Mouse (Mus musculus): ENCODE results near the gene Rec114. TPM values are rescaled to one million over a fixed set of nuclear protein-coding genes. Genes with fewer than 3 reads are reported as not detected.

The Rec114 gene
- polyA plus RNA-seq, 1 experiment from 2014 or later = 23.2 TPM

GRCm38 (mm10) chr9:58649265-58649626, 94.5 kb downstream of the Rec114 start:
- Histone ChIP-seq H3K27me3 (no peaks in the 10 kb centered on the region), H3K9ac (no peak overlapping the region), H3K9me3 (replicated peaks) (no peaks in the 10 kb centered on the region), H3K4me2 (no peak overlapping the region), H3K4me1 (replicated peaks) (peaks cover 34% of the 10 kb centered on the region), H3K4me3 (replicated peaks) (no peak overlapping the region), H3K36me3 (replicated peaks) (peaks cover 91% of the 10 kb centered on the region), H3K27ac (replicated peaks) (peak overlapping the region; percentile 55)
- ATAC-seq (ENCODE audit: insufficient read depth) = 0 out of 2 replicates have a peak, but pooled peaks have one; percentile 15
- 44% methylated on average over 4 of the region's 4 CpGs for WGBS (ENCODE audit: insufficient replicate concordance)

GRCm38 (mm10) chr9:58648406-58649264, 95.1 kb downstream of the Rec114 start:
- peak; percentile 78 for ATAC-seq (ENCODE audit: insufficient read depth)
- 75% methylated on average over 6 of the region's 6 CpGs for WGBS (ENCODE audit: insufficient replicate concordance)
- peak overlapping the region; percentile 55 for H3K27ac ChIP-seq (replicated peaks)
- H3K4me1 ChIP-seq (replicated peaks) = peaks cover 30% of the 10 kb centered on the region
- H3K27me3 ChIP-seq = no peaks in the 10 kb centered on the region
- H3K4me3 ChIP-seq (replicated peaks) = no peak overlapping the region
- H3K9ac ChIP-seq = no peak overlapping the region
- H3K9me3 ChIP-seq (replicated peaks) = no peaks in the 10 kb centered on the region
- no peak overlapping the region for H3K4me2 ChIP-seq
- H3K36me3 ChIP-seq (replicated peaks) = peaks cover 93% of the 10 kb centered on the region

- Histone ChIP-seq H3K9ac (no peak overlapping the region), H3K4me2 (no peak overlapping the region), H3K27me3 (no peaks in the 10 kb centered on the region), H3K9me3 (replicated peaks) (no peaks in the 10 kb centered on the region), H3K4me3 (replicated peaks) (no peak overlapping the region), H3K4me1 (replicated peaks) (0 out of 2 replicates have a peak, but pooled peaks cover 3% of the 10 kb centered on the region), H3K36me3 (replicated peaks) (peaks cover 61% of the 10 kb centered on the region), H3K27ac (replicated peaks) (no peak overlapping the region)
- WGBS (ENCODE audit: insufficient replicate concordance) = 82% methylated on average over 2 of the region's 2 CpGs
- ATAC-seq (ENCODE audit: insufficient read depth) = no peak
These were observed 113.3 kb downstream of the Rec114 start for GRCm38 (mm10) chr9:58630441-58630840.

- no peak for ATAC-seq (ENCODE audit: insufficient read depth)
- Histone ChIP-seq H3K27me3 (no peaks in the 10 kb centered on the region), H3K9ac (no peak overlapping the region), H3K4me2 (no peak overlapping the region), H3K4me3 (replicated peaks) (no peak overlapping the region), H3K36me3 (replicated peaks) (peaks cover 63% of the 10 kb centered on the region), H3K9me3 (replicated peaks) (no peaks in the 10 kb centered on the region), H3K4me1 (replicated peaks) (0 out of 2 replicates have a peak, but pooled peaks cover 3% of the 10 kb centered on the region), H3K27ac (replicated peaks) (no peak overlapping the region)
- WGBS (ENCODE audit: insufficient replicate concordance) = 44% methylated on average over 2 of the region's 2 CpGs
These were observed 116.6 kb downstream of the Rec114 start for GRCm38 (mm10) chr9:58627197-58627596.

- Histone ChIP-seq H3K4me2 (no peak overlapping the region), H3K27me3 (no peaks in the 10 kb centered on the region), H3K36me3 (replicated peaks) (peaks cover 35% of the 10 kb centered on the region), H3K4me3 (replicated peaks) (no peak overlapping the region), H3K4me1 (replicated peaks) (0 out of 2 replicates have a peak, but pooled peaks cover 10% of the 10 kb centered on the region), H3K27ac (replicated peaks) (no peak overlapping the region), H3K9ac (no peak overlapping the region), H3K9me3 (replicated peaks) (no peaks in the 10 kb centered on the region)
- WGBS (ENCODE audit: insufficient replicate concordance) = 92% methylated on average over 1 of the region's 1 CpGs
- no peak for ATAC-seq (ENCODE audit: insufficient read depth)
These were observed 120.8 kb downstream of the Rec114 start for GRCm38 (mm10) chr9:58623009-58623408.

- WGBS (ENCODE audit: insufficient replicate concordance) = 67% methylated on average over 3 of the region's 3 CpGs
- no peak overlapping the region for H3K4me2 ChIP-seq
- H3K4me3 ChIP-seq (replicated peaks) = no peak overlapping the region
- H3K27ac ChIP-seq (replicated peaks) = no peak overlapping the region
- peaks cover 27% of the 10 kb centered on the region for H3K4me1 ChIP-seq (replicated peaks)
- ATAC-seq (ENCODE audit: insufficient read depth) = no peak
- no peaks in the 10 kb centered on the region for H3K9me3 ChIP-seq (replicated peaks)
- H3K9ac ChIP-seq = no peak overlapping the region
- no peaks in the 10 kb centered on the region for H3K27me3 ChIP-seq
- H3K36me3 ChIP-seq (replicated peaks) = peaks cover 6% of the 10 kb centered on the region
These were observed 128.5 kb downstream of the Rec114 start for GRCm38 (mm10) chr9:58615064-58615938.

GRCm38 (mm10) chr9:58613790-58614189, 130.0 kb downstream of the Rec114 start:
- Histone ChIP-seq H3K27me3 (no peaks in the 10 kb centered on the region), H3K9me3 (replicated peaks) (no peaks in the 10 kb centered on the region), H3K9ac (no peak overlapping the region), H3K36me3 (replicated peaks) (peaks cover 3% of the 10 kb centered on the region), H3K4me3 (replicated peaks) (no peak overlapping the region), H3K4me2 (no peak overlapping the region), H3K4me1 (replicated peaks) (peaks cover 26% of the 10 kb centered on the region), H3K27ac (replicated peaks) (no peak overlapping the region)
- WGBS (ENCODE audit: insufficient replicate concordance) = 90% methylated on average over 1 of the region's 1 CpGs
- no peak for ATAC-seq (ENCODE audit: insufficient read depth)

Other genes starting within 250 kb of the Rec114 start
- gene Cd276, start 188.5 kb downstream of the Rec114 start, polyA plus RNA-seq (2015; fragmentation: Nextera tagmentation; extraction: Ambion mirVana) = 1.4 and 1.5 TPM in 2 replicates
- gene Nptn, start 161.7 kb downstream of the Rec114 start, polyA plus RNA-seq (2015; fragmentation: Nextera tagmentation; extraction: Ambion mirVana) = 87.9 and 88.6 TPM in 2 replicates
- not detected in 2 replicates for gene Hcn4, start 79.4 kb upstream of the Rec114 start, polyA plus RNA-seq (2015; fragmentation: Nextera tagmentation; extraction: Ambion mirVana)